19 mouse cellular contexts compared by ENCODE assay signal in the genomic region with DNA sequence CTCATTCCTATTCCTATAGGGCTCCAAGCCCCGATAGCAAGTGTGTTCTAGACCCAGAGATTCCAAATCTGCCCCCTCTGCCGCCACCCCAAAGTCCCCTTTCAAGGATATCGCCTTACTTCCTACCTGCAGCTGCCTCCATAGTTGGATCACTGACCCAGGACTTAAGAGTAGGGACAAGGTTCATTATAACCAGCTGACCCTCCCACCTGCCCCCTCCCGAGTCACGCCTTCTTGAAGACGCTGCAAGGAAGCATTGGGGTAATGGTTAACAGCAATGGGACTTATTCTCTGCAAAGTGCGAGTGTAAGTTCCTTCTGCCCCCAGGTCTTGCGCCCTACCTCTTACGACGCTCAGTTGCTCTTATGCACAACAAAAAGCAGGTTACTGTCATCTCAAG. TPM values are rescaled to one million over a fixed set of nuclear protein-coding genes. Genes with fewer than 3 reads are reported as not detected.
A peak's percentile ranks its signal among the peaks of the same experiment; 100 is the strongest.
DNase-seq lines count a peak whose midpoint lies in the region; ATAC-seq lines count a peak whose summit lies in the region.
"Had no signal": no experiment of that assay in that cellular context is flagged by ENCODE, and none has a peak within 500 bp of the region (broad histone marks: within the 10 kb centered on the region; RNA-seq: fewer than 3 reads in every experiment).

Pdzd3 (minus strand) TSS at position 158 of the 400 bp plus-strand sequence.

- DNase-seq in kidney, adult 11 months: peak; percentile 83
- peak; percentile 87 to 90 for DNase-seq in kidney, adult 8-10 months
- peak; percentile 82 to 92 for DNase-seq in kidney, postnatal 36 days
- DNase-seq in thymus, postnatal 14 days: no peak
- DNase-seq in left cerebral cortex, adult 18-20 months (ENCODE audit: low spot score in 2 of 2): no peak
- DNase-seq in spleen, postnatal 10 days (ENCODE audit: low spot score in 2 of 2): no peak
- DNase-seq: cerebellum, adult 9-11 months; layer of hippocampus, postnatal 36 days; liver; lung, adult 2 months; lung, postnatal 4 days; retina, postnatal 1 day; thymus, adult 2 months had no signal

- ATAC-seq in kidney, embryonic 14.5 days (ENCODE audit: low FRiP score, low TSS enrichment): no peak
- peak; percentile 86 for ATAC-seq in intestine, embryonic 16.5 days

- 58% methylated on average over 10 of the region's 10 CpGs for WGBS in kidney, embryonic 14.5 days
- 52% methylated on average over 10 of the region's 10 CpGs for WGBS in intestine, embryonic 16.5 days

- no peaks in the 10 kb centered on the region; the same call in 1 of the 2 replicates for H3K27me3 ChIP-seq in kidney, embryonic 14.5 days (ENCODE audit: control insufficient read depth, insufficient read depth, low read length)
- H3K27me3 ChIP-seq in intestine, embryonic 16.5 days (replicated peaks; ENCODE audit: control insufficient read depth, insufficient read depth, low read length): no peaks in the 10 kb centered on the region

- no peaks in the 10 kb centered on the region for H3K36me3 ChIP-seq in kidney, embryonic 14.5 days (ENCODE audit: control insufficient read depth, insufficient read depth, low read length)
- no peaks in the 10 kb centered on the region for H3K36me3 ChIP-seq in intestine, embryonic 16.5 days (ENCODE audit: control insufficient read depth, insufficient read depth, low read length)
- H3K36me3 ChIP-seq: forebrain, embryonic 10.5 days; G1E; midbrain, embryonic 10.5 days had no signal

- no peak within 1 kb of the TSS for H3K27ac ChIP-seq in kidney, embryonic 14.5 days (ENCODE audit: low read depth, low read length)
- peak within 1 kb of the TSS; percentile 11 for H3K27ac ChIP-seq in intestine, embryonic 16.5 days (ENCODE audit: low read length)

- H3K9me3 ChIP-seq in kidney, embryonic 14.5 days (ENCODE audit: control insufficient read depth, low read length): no peaks in the 10 kb centered on the region
- no peaks in the 10 kb centered on the region for H3K9me3 ChIP-seq in intestine, embryonic 16.5 days (ENCODE audit: control insufficient read depth, low read length)
- H3K9me3 ChIP-seq: forebrain, embryonic 10.5 days; G1E; heart, embryonic 12.5 days; midbrain, embryonic 10.5 days had no signal

- H3K9ac ChIP-seq in kidney, embryonic 14.5 days (ENCODE audit: low read depth, low read length): no peak within 1 kb of the TSS
- H3K9ac ChIP-seq in intestine, embryonic 16.5 days (ENCODE audit: low read depth, low read length): peak within 1 kb of the TSS; percentile 50

- H3K4me1 ChIP-seq in kidney, embryonic 14.5 days (ENCODE audit: control insufficient read depth, insufficient read depth, low read length): peaks cover 19% of the 10 kb centered on the region
- H3K4me1 ChIP-seq in intestine, embryonic 16.5 days (ENCODE audit: control insufficient read depth, insufficient read depth, low read length): peaks cover 16% of the 10 kb centered on the region

- no peak within 1 kb of the TSS for H3K4me2 ChIP-seq in kidney, embryonic 14.5 days (replicated peaks; ENCODE audit: low read depth, low read length)
- peak within 1 kb of the TSS; percentile 44 for H3K4me2 ChIP-seq in intestine, embryonic 16.5 days (ENCODE audit: low read depth, low read length)

- H3K4me3 ChIP-seq in kidney, embryonic 14.5 days (ENCODE audit: low read length): no peak within 1 kb of the TSS
- peak within 1 kb of the TSS; percentile 41 for H3K4me3 ChIP-seq in intestine, embryonic 16.5 days (ENCODE audit: low read length)
- H3K4me3 ChIP-seq: forebrain, embryonic 10.5 days; heart, embryonic 12.5 days had no signal

RNA-seq across cellular contexts. Expression of gene Pdzd3, which starts in this region (rescaled TPM):
- 1.9 and 4.2 TPM in 2 replicates for polyA plus RNA-seq in kidney, embryonic 14.5 days (2014; fragmentation: Nextera tagmentation; extraction: Ambion mirVana)
- 22.2 and 28.5 TPM in 2 replicates for polyA plus RNA-seq in intestine, embryonic 16.5 days (2015; fragmentation: Nextera tagmentation; extraction: Ambion mirVana)
- under 1 TPM; 0.75 to 0.81 TPM for total RNA-seq in left cerebral cortex, adult 18-20 months (2021)
- total RNA-seq: G1E had no signal
- polyA plus RNA-seq: G1E; heart, embryonic 12.5 days; midbrain, embryonic 10.5 days had no signal

Comparison
In these comparisons a context has a peak if more than half of its experiments do, and no peak if none do; other contexts are left out.
1. DNase-seq: peak in kidney, adult 11 months (single experiment), kidney, adult 8-10 months (2 of 2) and kidney, postnatal 36 days (2 of 2); none in thymus, postnatal 14 days (single experiment), left cerebral cortex, adult 18-20 months (0 of 2) and spleen, postnatal 10 days (0 of 2).